Mouse (Mus musculus): ENCODE results near the gene Olfr593. TPM values are rescaled to one million over a fixed set of nuclear protein-coding genes. Genes with fewer than 3 reads are reported as not detected.
"Not testable (repeated sequence)": the region's sequence is repeated elsewhere in the genome, so short reads cannot be mapped to it uniquely, and the experiment has no call there.

Gene Olfr593
- not detected in 2 replicates for polyA plus RNA-seq (2014; fragmentation: Nextera tagmentation; extraction: Ambion mirVana)

DNA sequence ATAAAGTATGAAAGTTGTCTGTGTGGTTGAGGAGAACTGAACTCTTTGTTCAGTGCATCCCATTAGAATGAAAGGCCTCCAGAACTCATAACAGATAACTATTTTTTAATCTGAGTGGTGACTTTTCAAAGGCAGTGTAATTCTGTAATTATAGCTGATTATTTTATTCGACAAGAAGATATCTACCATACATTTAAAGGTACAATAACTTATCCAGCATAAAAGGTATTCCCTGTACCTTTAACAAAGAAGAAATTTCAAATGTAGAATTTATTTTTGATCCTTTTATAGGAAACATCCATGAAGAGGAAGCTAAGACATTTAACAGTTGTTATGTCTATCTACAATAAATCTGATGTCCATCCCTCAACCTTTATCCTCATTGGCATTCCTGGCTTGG, at the start of gene Olfr593:
Olfr593 (plus strand) TSS at position 301 of the 400 bp plus-strand sequence.
- no peak within 1 kb of the TSS for H3K4me3 ChIP-seq (ENCODE audit: low read depth, low read length)
- H3K27ac ChIP-seq (replicated peaks; ENCODE audit: low read depth, low read length): no peak within 1 kb of the TSS
- 73% methylated on average over 1 of the region's 1 CpGs for WGBS
- ATAC-seq (ENCODE audit: insufficient number of reproducible peaks, low FRiP score, low TSS enrichment, low read depth): no peak
- no peaks in the 10 kb centered on the region for H3K27me3 ChIP-seq (ENCODE audit: control insufficient read depth, insufficient read depth, low read length)
- no peak within 1 kb of the TSS for H3K9ac ChIP-seq (ENCODE audit: low read length)
- H3K9me3 ChIP-seq (ENCODE audit: control insufficient read depth, low read length): no peaks in the 10 kb centered on the region
- DNase-seq (ENCODE audit: low spot score): no peak
- H3K36me3 ChIP-seq (ENCODE audit: control insufficient read depth, insufficient read depth, low read length): no peaks in the 10 kb centered on the region
- H3K4me2 ChIP-seq (ENCODE audit: low read depth, severe bottlenecking): no peak within 1 kb of the TSS
- H3K4me1 ChIP-seq (ENCODE audit: control insufficient read depth, insufficient read depth, low read length): no peaks in the 10 kb centered on the region

DNA sequence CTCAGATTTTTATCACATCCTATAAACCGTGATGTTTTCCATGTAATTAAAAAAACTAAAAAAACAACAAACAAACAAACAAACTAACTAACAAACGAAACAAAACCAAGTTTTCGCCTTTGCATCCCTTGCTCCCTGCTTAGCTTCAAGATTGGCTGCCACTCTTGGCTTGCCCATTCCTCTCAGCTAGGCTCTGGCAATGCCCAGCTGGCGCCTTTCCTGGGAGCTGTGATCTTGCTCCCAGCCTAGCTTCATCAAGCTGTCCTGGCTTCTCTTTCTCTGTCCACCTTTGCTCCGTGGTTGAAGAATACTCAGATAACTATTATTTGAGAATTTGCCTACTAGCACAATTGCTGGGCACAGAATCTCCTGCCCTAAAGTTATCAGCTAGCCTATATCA, 42.0 kb upstream of the Olfr593 start:
- no peak for ATAC-seq (ENCODE audit: insufficient number of reproducible peaks, low FRiP score, low TSS enrichment, low read depth)
- no peak overlapping the region for H3K4me2 ChIP-seq (ENCODE audit: low read depth, severe bottlenecking)
- WGBS: 86% methylated on average over 5 of the region's 5 CpGs

DNA sequence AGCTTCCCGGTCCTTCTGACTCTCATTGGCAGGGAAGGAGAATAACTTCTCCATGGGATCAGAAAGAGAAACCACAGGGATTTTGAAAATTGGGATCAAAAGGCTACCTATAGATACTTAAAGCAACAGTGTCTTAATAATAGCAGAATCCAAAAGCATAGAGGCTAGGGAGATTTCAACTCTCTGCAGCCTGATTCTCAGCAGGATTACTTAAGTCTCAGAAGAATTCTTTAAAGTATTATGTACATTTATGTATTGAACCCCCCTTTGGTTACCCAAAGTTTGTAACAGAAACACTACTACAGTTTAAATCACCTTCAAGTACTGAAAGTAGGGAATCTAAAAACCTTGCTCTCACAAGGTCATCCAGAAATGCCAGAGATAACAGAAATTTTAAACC, 33.4 kb upstream of the Olfr593 start, which contains the start of gene Olfr591:
Olfr591 (minus strand) TSS at position 101 of the 400 bp plus-strand sequence.
- Histone ChIP-seq H3K4me2 (ENCODE audit: low read depth, severe bottlenecking) (no peak within 1 kb of the TSS), H3K27me3 (ENCODE audit: control insufficient read depth, insufficient read depth, low read length) (no peaks in the 10 kb centered on the region), H3K4me1 (ENCODE audit: control insufficient read depth, insufficient read depth, low read length) (no peaks in the 10 kb centered on the region), H3K27ac (replicated peaks; ENCODE audit: low read depth, low read length) (no peak within 1 kb of the TSS), H3K9me3 (ENCODE audit: control insufficient read depth, low read length) (0 out of 2 replicates have a peak, but pooled peaks cover under 1% of the 10 kb centered on the region), H3K36me3 (ENCODE audit: control insufficient read depth, insufficient read depth, low read length) (no peaks in the 10 kb centered on the region), H3K4me3 (ENCODE audit: low read depth, low read length) (no peak within 1 kb of the TSS), H3K9ac (ENCODE audit: low read length) (no peak within 1 kb of the TSS)
- no peak for ATAC-seq (ENCODE audit: insufficient number of reproducible peaks, low FRiP score, low TSS enrichment, low read depth)
- 83% methylated on average over 1 of the region's 1 CpGs for WGBS
- DNase-seq (ENCODE audit: low spot score): no peak

More for the DNA sequence above, 42.0 kb upstream of the Olfr593 start:
- DNase-seq (ENCODE audit: low spot score): no peak
- Histone ChIP-seq H3K4me1 (ENCODE audit: control insufficient read depth, insufficient read depth, low read length) (no peaks in the 10 kb centered on the region), H3K9ac (ENCODE audit: low read length) (no peak overlapping the region), H3K36me3 (ENCODE audit: control insufficient read depth, insufficient read depth, low read length) (no peaks in the 10 kb centered on the region), H3K27me3 (ENCODE audit: control insufficient read depth, insufficient read depth, low read length) (no peaks in the 10 kb centered on the region), H3K27ac (replicated peaks; ENCODE audit: low read depth, low read length) (no peak overlapping the region), H3K4me3 (ENCODE audit: low read depth, low read length) (no peak overlapping the region), H3K9me3 (ENCODE audit: control insufficient read depth, low read length) (no peaks in the 10 kb centered on the region)

GRCm38 (mm10) chr7:103184503-103184902, 27.2 kb upstream of the Olfr593 start, which contains the start of gene Olfr592:
Gene Olfr592 (plus strand): TSS chr7:103184803.
- not testable (repeated sequence) for H3K27ac ChIP-seq (replicated peaks; ENCODE audit: low read depth, low read length); ATAC-seq (ENCODE audit: insufficient number of reproducible peaks, low FRiP score, low TSS enrichment, low read depth); H3K4me3 ChIP-seq (ENCODE audit: low read depth, low read length); H3K27me3 ChIP-seq (ENCODE audit: control insufficient read depth, insufficient read depth, low read length); H3K9ac ChIP-seq (ENCODE audit: low read length); DNase-seq (ENCODE audit: low spot score); H3K4me1 ChIP-seq (ENCODE audit: control insufficient read depth, insufficient read depth, low read length); H3K36me3 ChIP-seq (ENCODE audit: control insufficient read depth, insufficient read depth, low read length); H3K4me2 ChIP-seq (ENCODE audit: low read depth, severe bottlenecking); H3K9me3 ChIP-seq (ENCODE audit: control insufficient read depth, low read length)
- 89% methylated on average over 1 of the region's 1 CpGs for WGBS

GRCm38 (mm10) chr7:103212050-103212449, 388 bp downstream of the Olfr593 start:
- not testable (repeated sequence) for H3K4me1 ChIP-seq (ENCODE audit: control insufficient read depth, insufficient read depth, low read length); H3K9ac ChIP-seq (ENCODE audit: low read length); H3K9me3 ChIP-seq (ENCODE audit: control insufficient read depth, low read length); H3K36me3 ChIP-seq (ENCODE audit: control insufficient read depth, insufficient read depth, low read length); H3K4me3 ChIP-seq (ENCODE audit: low read depth, low read length); H3K27ac ChIP-seq (replicated peaks; ENCODE audit: low read depth, low read length); H3K27me3 ChIP-seq (ENCODE audit: control insufficient read depth, insufficient read depth, low read length); H3K4me2 ChIP-seq (ENCODE audit: low read depth, severe bottlenecking); DNase-seq (ENCODE audit: low spot score); ATAC-seq (ENCODE audit: insufficient number of reproducible peaks, low FRiP score, low TSS enrichment, low read depth)
- 88% methylated on average over 5 of the region's 5 CpGs for WGBS

GRCm38 (mm10) chr7:103216696-103217095, 5.0 kb downstream of the Olfr593 start, which contains the start of gene Olfr594:
Gene Olfr594 (plus strand): TSS chr7:103216996.
- no peak within 1 kb of the TSS for H3K4me2 ChIP-seq (ENCODE audit: low read depth, severe bottlenecking)
- no peaks in the 10 kb centered on the region for H3K27me3 ChIP-seq (ENCODE audit: control insufficient read depth, insufficient read depth, low read length)
- H3K27ac ChIP-seq (replicated peaks; ENCODE audit: low read depth, low read length): no peak within 1 kb of the TSS
- ATAC-seq (ENCODE audit: insufficient number of reproducible peaks, low FRiP score, low TSS enrichment, low read depth) (no peak), DNase-seq (ENCODE audit: low spot score) (no peak)
- H3K36me3 ChIP-seq (ENCODE audit: control insufficient read depth, insufficient read depth, low read length): no peaks in the 10 kb centered on the region
- no peak within 1 kb of the TSS for H3K9ac ChIP-seq (ENCODE audit: low read length)
- no peak within 1 kb of the TSS for H3K4me3 ChIP-seq (ENCODE audit: low read depth, low read length)
- no peaks in the 10 kb centered on the region for H3K4me1 ChIP-seq (ENCODE audit: control insufficient read depth, insufficient read depth, low read length)
- H3K9me3 ChIP-seq (ENCODE audit: control insufficient read depth, low read length): no peaks in the 10 kb centered on the region

DNA sequence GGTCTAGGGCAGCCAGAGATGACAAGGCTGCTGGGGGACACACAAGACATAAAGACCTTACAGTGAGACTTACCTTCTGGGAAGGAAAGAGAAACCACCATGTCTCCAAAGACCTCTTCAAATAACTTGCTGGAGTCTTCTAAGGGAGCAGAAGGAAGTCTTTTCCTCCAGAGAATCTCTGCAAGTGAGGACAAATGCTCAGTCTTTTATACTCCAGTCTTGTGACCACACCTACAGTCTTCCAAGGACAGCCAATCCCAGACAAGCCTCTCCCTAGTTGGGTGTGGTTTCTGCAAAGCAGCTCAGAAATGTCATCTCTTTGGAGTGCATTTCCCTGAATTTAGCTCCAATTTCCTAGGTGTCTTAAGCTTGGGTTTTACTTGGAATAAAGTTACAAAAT, 40.7 kb downstream of the Olfr593 start, which contains the start of gene Usp17ld:
Usp17ld (minus strand) TSS at position 101 of the 400 bp plus-strand sequence.
- not testable (repeated sequence) for H3K4me3 ChIP-seq (ENCODE audit: low read depth, low read length); DNase-seq (ENCODE audit: low spot score); ATAC-seq (ENCODE audit: insufficient number of reproducible peaks, low FRiP score, low TSS enrichment, low read depth)

More for the DNA sequence above, 40.7 kb downstream of the Olfr593 start, which contains the start of gene Usp17ld:
- H3K27ac ChIP-seq (replicated peaks; ENCODE audit: low read depth, low read length); H3K4me2 ChIP-seq (ENCODE audit: low read depth, severe bottlenecking); H3K36me3 ChIP-seq (ENCODE audit: control insufficient read depth, insufficient read depth, low read length); H3K4me1 ChIP-seq (ENCODE audit: control insufficient read depth, insufficient read depth, low read length); H3K9ac ChIP-seq (ENCODE audit: low read length); H3K27me3 ChIP-seq (ENCODE audit: control insufficient read depth, insufficient read depth, low read length); H3K9me3 ChIP-seq (ENCODE audit: control insufficient read depth, low read length): not testable (repeated sequence)
